Mouse (Mus musculus) thymus, postnatal 10 days (tissue): ENCODE data around the gene P2rx7.

Experiments
- DNase-seq, 2 experiments: peaks; one replicate each; pipeline ENCODE4 v3.0.0; 2021; ENCODE audit warnings: low spot score in 2 of 2

Gene P2rx7

GRCm38 (mm10) chr5:122731321-122731720 is 87.6 kb downstream of the P2rx7 start:
- DNase-seq: peak; percentile 59 to 86

GRCm38 (mm10) chr5:122731991-122732673 is 88.4 kb downstream of the P2rx7 start:
- DNase-seq: peak; percentile 46 to 52

DNA sequence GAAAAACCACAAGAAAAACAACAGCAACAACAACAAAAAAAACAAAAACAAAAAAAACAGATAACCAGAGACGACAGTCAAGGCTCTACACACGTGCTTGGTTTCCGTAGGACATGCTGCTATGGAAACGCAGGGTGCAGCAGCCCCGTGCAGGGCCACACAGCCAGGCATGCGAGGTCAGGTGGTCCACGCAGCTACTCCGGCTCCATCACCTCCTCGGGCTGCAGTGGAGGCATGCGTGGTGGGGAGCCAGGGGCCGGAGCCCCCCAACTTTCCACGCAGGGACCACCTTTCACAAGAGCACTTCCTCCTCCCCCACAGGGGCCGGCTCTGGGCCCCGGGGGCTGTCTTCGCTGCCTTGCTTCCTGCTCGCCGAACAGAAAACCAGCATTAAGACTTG is 90.2 kb downstream of the P2rx7 start:
- DNase-seq: peak; percentile 26 to 39

GRCm38 (mm10) chr5:122735853-122736252 is 92.1 kb downstream of the P2rx7 start:
- DNase-seq: no peak

DNA sequence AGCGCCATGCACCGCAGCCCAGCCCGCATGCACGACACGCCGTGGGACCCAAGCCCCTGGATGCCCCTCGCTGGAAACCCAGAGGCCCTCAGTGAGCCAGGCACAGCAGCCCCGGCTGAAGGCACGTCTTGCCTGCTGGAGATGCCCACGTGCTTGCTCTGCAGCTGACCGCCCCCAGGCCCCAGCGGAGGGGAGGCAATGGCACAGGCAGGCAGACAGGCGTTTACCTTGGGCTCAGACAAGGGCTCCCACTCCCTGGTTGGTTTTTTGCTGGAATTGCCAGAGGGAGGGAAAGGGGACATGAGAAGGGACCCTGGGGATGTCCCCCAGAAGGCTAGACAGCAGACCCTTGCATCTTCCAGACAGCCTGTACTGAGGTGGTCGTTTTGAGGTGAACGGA is 93.0 kb downstream of the P2rx7 start:
- DNase-seq: no peak
